Mouse (Mus musculus) olfactory bulb, adult 2 months (tissue): Measurements from ENCODE around the gene Lsm14a.

ENCODE experiments used
- CTCF ChIP-seq: fragments of 200-500 bp; IDR thresholded peaks from 2 replicates; pipeline ENCODE4 v1.5.1; 2012; ENCODE audit warnings: low read depth, mild to moderate bottlenecking, low read length, moderate library complexity; ENCODE audit not compliant: insufficient read depth
- POLR2A ChIP-seq: fragments of 200-500 bp; IDR thresholded peaks from 2 replicates; pipeline ENCODE4 v1.6.1; 2012; ENCODE audit warnings: mild to moderate bottlenecking, low read depth, low read length, moderate library complexity; ENCODE audit not compliant: insufficient read depth

DNA sequence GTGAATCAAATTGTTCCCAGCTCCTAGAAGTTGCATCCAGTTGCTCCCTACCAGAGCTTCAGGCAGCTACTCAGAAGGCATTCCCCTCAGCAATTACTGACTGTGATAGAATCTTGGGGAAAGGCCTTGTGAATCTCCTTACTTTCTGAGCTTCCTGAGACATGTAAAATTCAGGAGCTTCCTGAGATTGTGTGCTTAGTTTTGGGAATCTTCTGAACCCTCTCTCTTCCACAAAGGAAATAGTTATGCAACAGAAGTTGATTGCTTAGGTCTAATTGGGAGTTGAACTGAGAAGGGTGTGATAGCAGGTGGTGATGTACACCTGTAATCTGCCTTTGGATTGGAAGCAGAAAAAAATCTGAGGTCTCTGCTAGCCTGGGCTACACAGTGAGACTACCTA lies at the start of gene Lsm14a:
- TF ChIP-seq CTCF (no peak), POLR2A (no peak)
